In genomic region chr19:7483512-7483882, GRCm38 (mm10) we compare ENCODE assay signal across 8 mouse cellular contexts. TPM values are rescaled to one million over a fixed set of nuclear protein-coding genes. Genes with fewer than 3 reads are reported as not detected.
DNase-seq lines count a peak whose midpoint lies in the region; ATAC-seq and TF ChIP-seq lines count a peak whose summit lies in the region.

No protein-coding gene starts in this region.

- H3K27ac ChIP-seq in kidney, embryonic 14.5 days (ENCODE audit: low read depth, low read length): peak overlapping the region; percentile 62; the same call in 1 of the 2 replicates
- no peak overlapping the region for H3K27ac ChIP-seq in ES-E14 (ENCODE audit: insufficient read depth, low read depth, low read length, poor library complexity, severe bottlenecking)
- H3K27ac ChIP-seq in hindbrain, postnatal 0 days: peak overlapping the region; percentile 100
- H3K27ac ChIP-seq in liver, embryonic 15.5 days (replicated peaks): peak overlapping the region; percentile 96
- H3K27ac ChIP-seq in stomach, embryonic 14.5 days (ENCODE audit: low read length): peak overlapping the region; percentile 97; the same call in 1 of the 2 replicates

- DNase-seq in kidney, postnatal 10 days: no peak
- no peak for DNase-seq in ES-E14 (ENCODE audit: low read depth, low spot score)
- DNase-seq in embryo, embryonic 11.5 days (ENCODE audit: low read depth, low spot score): peak; percentile 37
- DNase-seq in hindbrain, postnatal 0 days (ENCODE audit: low spot score): peak; percentile 85
- no peak for DNase-seq in kidney, adult 8-10 months

- H3K36me3 ChIP-seq in kidney, embryonic 14.5 days (ENCODE audit: control insufficient read depth, insufficient read depth, low read length): no peaks in the 10 kb centered on the region
- H3K36me3 ChIP-seq in ES-E14 (ENCODE audit: control insufficient read depth, insufficient read depth, low read length, poor library complexity, severe bottlenecking): no peaks in the 10 kb centered on the region
- no peaks in the 10 kb centered on the region for H3K36me3 ChIP-seq in hindbrain, postnatal 0 days (ENCODE audit: insufficient read depth, low read length)
- H3K36me3 ChIP-seq in liver, embryonic 15.5 days (replicated peaks): no peaks in the 10 kb centered on the region
- no peaks in the 10 kb centered on the region for H3K36me3 ChIP-seq in stomach, embryonic 14.5 days (ENCODE audit: control insufficient read depth, insufficient read depth, low read length)

- H3K9me3 ChIP-seq in kidney, embryonic 14.5 days (ENCODE audit: control insufficient read depth, low read length): no peaks in the 10 kb centered on the region
- H3K9me3 ChIP-seq in ES-E14 (ENCODE audit: control insufficient read depth, insufficient read depth, low read depth, low read length): no peaks in the 10 kb centered on the region
- H3K9me3 ChIP-seq in hindbrain, postnatal 0 days (ENCODE audit: low read length): no peaks in the 10 kb centered on the region
- no peaks in the 10 kb centered on the region for H3K9me3 ChIP-seq in liver, embryonic 15.5 days (replicated peaks)
- H3K9me3 ChIP-seq in stomach, embryonic 14.5 days (ENCODE audit: control insufficient read depth, low read depth, low read length): no peaks in the 10 kb centered on the region

- WGBS in kidney, embryonic 14.5 days: 2% methylated on average over 6 of the region's 6 CpGs
- WGBS in hindbrain, postnatal 0 days: under 1% methylated on average over 6 of the region's 6 CpGs
- WGBS in liver, embryonic 15.5 days (ENCODE audit: insufficient replicate concordance): under 1% methylated on average over 6 of the region's 6 CpGs
- under 1% methylated on average over 6 of the region's 6 CpGs for WGBS in stomach, embryonic 14.5 days

- TF ChIP-seq CTCF in hindbrain, postnatal 0 days (IDR thresholded peaks at IDR 0.05; ENCODE audit: low read depth): peak; percentile 50

- no peaks in the 10 kb centered on the region for H3K27me3 ChIP-seq in kidney, embryonic 14.5 days (ENCODE audit: control insufficient read depth, insufficient read depth, low read length)
- H3K27me3 ChIP-seq in hindbrain, postnatal 0 days (ENCODE audit: insufficient read depth, low read length): no peaks in the 10 kb centered on the region
- H3K27me3 ChIP-seq in liver, embryonic 15.5 days: no peaks in the 10 kb centered on the region
- no peaks in the 10 kb centered on the region for H3K27me3 ChIP-seq in stomach, embryonic 14.5 days (ENCODE audit: control insufficient read depth, insufficient read depth, low read length)

- peak; percentile 61 for ATAC-seq in kidney, embryonic 14.5 days (ENCODE audit: low FRiP score, low TSS enrichment)
- ATAC-seq in hindbrain, postnatal 0 days: peak; percentile 82
- ATAC-seq in liver, embryonic 15.5 days (ENCODE audit: insufficient read depth): peak; percentile 62
- ATAC-seq in stomach, embryonic 14.5 days (ENCODE audit: insufficient number of reproducible peaks, insufficient read depth, low FRiP score, low read depth): peak; percentile 28

- in situ Hi-C loops in ES-E14 (cut with MboI; ENCODE audit: low sequenced_read_pairs in 2 of 2, unreplicated experiment in 2 of 2): no loop called here

- peak overlapping the region; percentile 71 for H3K4me3 ChIP-seq in kidney, embryonic 14.5 days (ENCODE audit: low read length)
- H3K4me3 ChIP-seq in ES-E14 (ENCODE audit: insufficient read depth in 1 of 2, low read depth in 1 of 2, low read length in 2 of 2, poor library complexity in 1 of 2, severe bottlenecking in 1 of 2): peak overlapping the region; percentile 18 to 43
- H3K4me3 ChIP-seq in hindbrain, postnatal 0 days (ENCODE audit: low read length): peak overlapping the region; percentile 85
- peak overlapping the region; percentile 71 for H3K4me3 ChIP-seq in liver, embryonic 15.5 days (replicated peaks)
- peak overlapping the region; percentile 90 for H3K4me3 ChIP-seq in stomach, embryonic 14.5 days (ENCODE audit: low read depth, low read length)

- peak overlapping the region; percentile 12; the same call in 1 of the 2 replicates for H3K9ac ChIP-seq in kidney, embryonic 14.5 days (ENCODE audit: low read depth, low read length)
- H3K9ac ChIP-seq in ES-E14 (ENCODE audit: insufficient read depth, low read depth, low read length, poor library complexity, severe bottlenecking): no peak overlapping the region
- peak overlapping the region; percentile 96 for H3K9ac ChIP-seq in hindbrain, postnatal 0 days (replicated peaks; ENCODE audit: low read length)
- peak overlapping the region; percentile 87 for H3K9ac ChIP-seq in liver, embryonic 15.5 days
- no peak overlapping the region for H3K9ac ChIP-seq in stomach, embryonic 14.5 days (replicated peaks; ENCODE audit: low read depth, low read length)

- H3K4me2 ChIP-seq in kidney, embryonic 14.5 days (replicated peaks; ENCODE audit: low read depth, low read length): peak overlapping the region; percentile 65
- H3K4me2 ChIP-seq in hindbrain, postnatal 0 days (ENCODE audit: low read depth, low read length): peak overlapping the region; percentile 80
- peak overlapping the region; percentile 89 for H3K4me2 ChIP-seq in liver, embryonic 15.5 days
- peak overlapping the region; percentile 63 for H3K4me2 ChIP-seq in stomach, embryonic 14.5 days (replicated peaks; ENCODE audit: low read depth, low read length)

- peaks cover 3% of the 10 kb centered on the region; the same call in 1 of the 2 replicates for H3K4me1 ChIP-seq in kidney, embryonic 14.5 days (ENCODE audit: control insufficient read depth, insufficient read depth, low read length)
- peaks cover 0 to 4% of the 10 kb centered on the region in 2 experiments; a peak in 1 of 4 replicates for H3K4me1 ChIP-seq in ES-E14 (ENCODE audit: control insufficient read depth in 2 of 2, insufficient read depth in 2 of 2, low read length in 2 of 2, poor library complexity in 1 of 2)
- peaks cover 13% of the 10 kb centered on the region; the same call in 1 of the 2 replicates for H3K4me1 ChIP-seq in hindbrain, postnatal 0 days (ENCODE audit: insufficient read depth, low read length)
- peaks cover 28% of the 10 kb centered on the region for H3K4me1 ChIP-seq in liver, embryonic 15.5 days (replicated peaks)
- peaks cover 8% of the 10 kb centered on the region; the same call in 1 of the 2 replicates for H3K4me1 ChIP-seq in stomach, embryonic 14.5 days (ENCODE audit: control insufficient read depth, insufficient read depth, low read length)

TF ChIP-seq in ES-E14, 5 proteins besides CTCF, POLR2A, EP300 and RAD21:
- TF ChIP-seq ZC3H11A (IDR thresholded peaks at IDR 0.05; ENCODE audit: borderline replicate concordance, low read depth, low read length) (no peak), ZNF384 (IDR thresholded peaks at IDR 0.05; ENCODE audit: low read depth, low read length) (no peak), HCFC1 (IDR thresholded peaks at IDR 0.05; ENCODE audit: borderline replicate concordance, insufficient read depth, low read length) (no peak), CHD2 (IDR thresholded peaks at IDR 0.05; ENCODE audit: low read depth, low read length) (no peak), MAFK (IDR thresholded peaks at IDR 0.05; ENCODE audit: insufficient read depth, low read depth, low read length) (no peak)

RNA-seq across cellular contexts. Expression of gene Rtn3, which starts 0.4 kb away (rescaled TPM):
- 127 and 131 TPM in 2 replicates for polyA plus RNA-seq in kidney, embryonic 14.5 days (2014; fragmentation: Nextera tagmentation; extraction: Ambion mirVana)
- 70.5 and 78.6 TPM in 2 replicates for total RNA-seq in ES-E14 (2012; rRNA removed)
- 366 and 402 TPM in 2 replicates for total RNA-seq in hindbrain, postnatal 0 days (2014; rRNA removed)
- 672 and 704 TPM in 2 replicates for polyA plus RNA-seq in hindbrain, postnatal 0 days (2015; fragmentation: Nextera tagmentation; extraction: Ambion mirVana)
- polyA plus RNA-seq in liver, embryonic 15.5 days (2015; fragmentation: Nextera tagmentation; extraction: Ambion mirVana): 69.6 and 71.7 TPM in 2 replicates
- polyA plus RNA-seq in stomach, embryonic 14.5 days (2014; fragmentation: Nextera tagmentation; extraction: Ambion mirVana): 126 and 130 TPM in 2 replicates

RNA-seq across cellular contexts. Expression of gene Atl3, which starts 10.3 kb away (rescaled TPM):
- 12.5 and 17.7 TPM in 2 replicates for polyA plus RNA-seq in kidney, embryonic 14.5 days (2014; fragmentation: Nextera tagmentation; extraction: Ambion mirVana)
- total RNA-seq in ES-E14 (2012; rRNA removed): 24.9 and 26.6 TPM in 2 replicates
- total RNA-seq in hindbrain, postnatal 0 days (2014; rRNA removed): 7.2 and 11.1 TPM in 2 replicates
- 5.4 and 6.0 TPM in 2 replicates for polyA plus RNA-seq in hindbrain, postnatal 0 days (2015; fragmentation: Nextera tagmentation; extraction: Ambion mirVana)
- polyA plus RNA-seq in liver, embryonic 15.5 days (2015; fragmentation: Nextera tagmentation; extraction: Ambion mirVana): 4.6 and 5.1 TPM in 2 replicates
- 18.6 and 21.0 TPM in 2 replicates for polyA plus RNA-seq in stomach, embryonic 14.5 days (2014; fragmentation: Nextera tagmentation; extraction: Ambion mirVana)

Comparison
In these comparisons a context has a peak if more than half of its experiments do, and no peak if none do; other contexts are left out.
1. ATAC-seq: peak in every context shown above with its lines; median percentile 82 in hindbrain, postnatal 0 days; 62 in liver, embryonic 15.5 days; 61 in kidney, embryonic 14.5 days; 28 in stomach, embryonic 14.5 days.
2. H3K4me3 ChIP-seq: peak in every context shown above with its lines; median percentile 90 in stomach, embryonic 14.5 days; 85 in hindbrain, postnatal 0 days; 71 in kidney, embryonic 14.5 days; 71 in liver, embryonic 15.5 days; 30 in ES-E14.
3. H3K9ac ChIP-seq: peak in kidney, embryonic 14.5 days (single experiment), hindbrain, postnatal 0 days (single experiment) and liver, embryonic 15.5 days (single experiment); none in ES-E14 (single experiment) and stomach, embryonic 14.5 days (single experiment).
4. DNase-seq: peak in embryo, embryonic 11.5 days (single experiment) and hindbrain, postnatal 0 days (single experiment); none in kidney, postnatal 10 days (single experiment), ES-E14 (single experiment) and kidney, adult 8-10 months (0 of 2).
5. Peak in every context shown above with its lines, with median percentiles within 50 percentile points of each other: H3K4me2 ChIP-seq.